1 mouse cellular context compared by ENCODE assay signal in the genomic region with DNA sequence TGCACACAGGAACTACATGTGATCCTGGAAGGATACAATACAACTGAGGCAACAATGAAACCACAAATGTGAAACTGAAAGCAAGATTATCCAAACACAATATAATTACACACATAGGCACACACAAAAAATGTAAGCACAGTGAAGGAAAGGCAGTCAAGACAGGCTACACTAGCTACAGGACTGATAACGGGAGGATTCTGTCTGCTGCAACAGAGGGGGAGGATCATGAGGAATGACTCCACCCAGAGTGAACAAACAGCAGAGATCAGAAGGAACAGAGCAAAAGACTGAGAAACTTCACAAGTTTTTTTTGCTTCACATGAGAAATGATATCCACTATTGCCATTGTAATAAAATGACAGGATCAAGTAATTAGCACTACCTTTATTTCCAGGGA.
TF ChIP-seq lines count a peak whose summit lies in the region.

No protein-coding gene starts in this region.

TF ChIP-seq in MEL, 35 proteins besides CTCF, POLR2A, EP300 and RAD21:
- TF ChIP-seq GATA1 (IDR thresholded peaks at IDR 0.05; ENCODE audit: low read depth, low read length) (peak; percentile 27; the same call in 1 of the 2 replicates), GABPA (IDR thresholded peaks at IDR 0.05; ENCODE audit: low read depth, low read length) (no peak)
